Mouse (Mus musculus) right cerebral cortex, postnatal 14 days (tissue): ENCODE data around the gene Ndufb5.
"Not testable (repeated sequence)": the region's sequence is repeated elsewhere in the genome, so short reads cannot be mapped to it uniquely, and the experiment has no call there.

Source experiments
- DNase-seq: peaks from one replicate; pipeline ENCODE4 v3.0.0; 2022

Gene Ndufb5

GRCm38 (mm10) chr3:32737172-32737655, 424 bp downstream of the Ndufb5 start, which contains the start of gene Mrpl47:
Mrpl47 (minus strand) TSS chr3:32737605.
- no peak for DNase-seq

- no peak for DNase-seq
Measured at GRCm38 (mm10) chr3:32738549-32738948, 1.8 kb downstream of the Ndufb5 start.

- DNase-seq, result no peak
Measured at GRCm38 (mm10) chr3:32742276-32742780, 5.5 kb downstream of the Ndufb5 start.

GRCm38 (mm10) chr3:32745001-32745400, 8.2 kb downstream of the Ndufb5 start:
- DNase-seq, result no peak

GRCm38 (mm10) chr3:32745426-32745825, 8.6 kb downstream of the Ndufb5 start:
- DNase-seq, result not testable (repeated sequence)

- no peak for DNase-seq
Measured at GRCm38 (mm10) chr3:32748384-32748783, 11.6 kb downstream of the Ndufb5 start.

- no peak for DNase-seq
Measured at GRCm38 (mm10) chr3:32749820-32750579, 13.2 kb downstream of the Ndufb5 start.

GRCm38 (mm10) chr3:32754384-32754915, 17.7 kb downstream of the Ndufb5 start:
- no peak for DNase-seq

- no peak for DNase-seq
Measured at GRCm38 (mm10) chr3:32759212-32759611, 22.4 kb downstream of the Ndufb5 start.

- DNase-seq, result no peak
Measured at GRCm38 (mm10) chr3:32762962-32763361, 26.2 kb downstream of the Ndufb5 start.

GRCm38 (mm10) chr3:32763902-32764301, 27.1 kb downstream of the Ndufb5 start:
- DNase-seq, result no peak

GRCm38 (mm10) chr3:32770781-32771180, 34.0 kb downstream of the Ndufb5 start:
- no peak for DNase-seq
